Mouse (Mus musculus) myocyte (in vitro differentiated cells): ENCODE measurements around the gene Elp6.

Source experiments
- MAX ChIP-seq: IDR thresholded peaks from one replicate; pipeline ENCODE4 v1.6.1; 2011; ENCODE audit warnings: low read depth, mild to moderate bottlenecking, control low read depth
- MYOD1 ChIP-seq, 3 experiments: IDR thresholded peaks; one replicate each; pipeline ENCODE4 v1.6.1; 2011; ENCODE audit warnings: control low read depth in 2 of 3, low read depth in 2 of 3, mild to moderate bottlenecking in 2 of 3, moderate library complexity in 1 of 3; ENCODE audit not compliant: insufficient read length in 2 of 3, control insufficient read depth in 1 of 3
- MYOG ChIP-seq, 3 experiments: IDR thresholded peaks; one replicate each; pipeline ENCODE4 v1.6.1; 2011; ENCODE audit warnings: control low read depth in 2 of 3, low read depth in 2 of 3, mild to moderate bottlenecking in 2 of 3; ENCODE audit not compliant: insufficient read length in 2 of 3, control insufficient read depth in 1 of 3, insufficient read depth in 1 of 3
- POLR2A ChIP-seq: IDR thresholded peaks from one replicate; pipeline ENCODE4 v1.6.1; 2011; ENCODE audit warnings: low read depth, mild to moderate bottlenecking, control low read depth, moderate library complexity; ENCODE audit not compliant: insufficient read length
- POLR2AphosphoS2 ChIP-seq: IDR thresholded peaks from one replicate; pipeline ENCODE4 v1.6.1; 2011; ENCODE audit warnings: low read depth, control low read depth; ENCODE audit not compliant: insufficient read length
- REST ChIP-seq: IDR thresholded peaks from one replicate; pipeline ENCODE4 v1.6.1; 2011; ENCODE audit warnings: mild to moderate bottlenecking, control low read depth, moderate library complexity; ENCODE audit not compliant: insufficient read depth, insufficient read length
- SRF ChIP-seq: IDR thresholded peaks from one replicate; pipeline ENCODE4 v1.6.1; 2011; ENCODE audit warnings: low read depth; ENCODE audit not compliant: control insufficient read depth, insufficient read length
- TCF12 ChIP-seq: IDR thresholded peaks from one replicate; pipeline ENCODE4 v1.6.1; 2011; ENCODE audit warnings: mild to moderate bottlenecking, control low read depth; ENCODE audit not compliant: poor library complexity, insufficient read depth, severe bottlenecking
- TCF3 ChIP-seq: IDR thresholded peaks from one replicate; pipeline ENCODE4 v1.6.1; 2011; ENCODE audit warnings: low read depth, control low read depth; ENCODE audit not compliant: insufficient read length
- USF1 ChIP-seq: IDR thresholded peaks from one replicate; pipeline ENCODE4 v1.6.1; 2011; ENCODE audit warnings: low read depth, mild to moderate bottlenecking, control low read depth, moderate library complexity

DNA sequence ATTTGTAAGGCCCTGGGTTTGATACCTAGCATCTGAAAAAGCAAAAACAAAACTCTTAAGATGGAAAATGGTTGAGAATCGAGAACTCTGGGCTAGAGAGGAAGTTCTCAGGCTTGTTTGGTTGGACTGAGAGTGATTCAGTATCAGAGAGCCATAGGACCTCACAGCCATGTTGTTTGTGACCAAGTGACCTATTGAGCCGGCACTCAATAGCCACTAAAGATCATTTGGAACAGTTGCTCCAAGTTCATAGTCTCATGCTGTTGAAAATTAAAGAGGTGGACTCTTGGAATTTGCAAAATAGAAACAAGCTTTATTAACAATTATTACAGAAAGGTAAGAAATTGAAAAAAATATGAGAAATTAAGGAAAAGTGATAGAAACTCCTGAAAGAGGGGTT is 46.4 kb downstream of the Elp6 start:
- TF ChIP-seq USF1 = no peak
- TF ChIP-seq POLR2A = no peak
- no peak for TF ChIP-seq POLR2AphosphoS2
- no peak for TF ChIP-seq SRF
- TF ChIP-seq TCF3 = no peak
- TF ChIP-seq MYOG (IDR thresholded peaks at IDR 0.05; ENCODE audit: control insufficient read depth in 1 of 3, insufficient read depth in 1 of 3, insufficient read length in 2 of 3, low read depth in 2 of 3) = no peak
- TF ChIP-seq TCF12 = no peak
- no peak for TF ChIP-seq MAX
- TF ChIP-seq REST = no peak
- TF ChIP-seq MYOD1 (IDR thresholded peaks at IDR 0.05; ENCODE audit: control insufficient read depth in 1 of 3, insufficient read length in 2 of 3, low read depth in 2 of 3) = no peak
